Mouse (Mus musculus): Measurements from ENCODE around the gene Il1r2.

DNA sequence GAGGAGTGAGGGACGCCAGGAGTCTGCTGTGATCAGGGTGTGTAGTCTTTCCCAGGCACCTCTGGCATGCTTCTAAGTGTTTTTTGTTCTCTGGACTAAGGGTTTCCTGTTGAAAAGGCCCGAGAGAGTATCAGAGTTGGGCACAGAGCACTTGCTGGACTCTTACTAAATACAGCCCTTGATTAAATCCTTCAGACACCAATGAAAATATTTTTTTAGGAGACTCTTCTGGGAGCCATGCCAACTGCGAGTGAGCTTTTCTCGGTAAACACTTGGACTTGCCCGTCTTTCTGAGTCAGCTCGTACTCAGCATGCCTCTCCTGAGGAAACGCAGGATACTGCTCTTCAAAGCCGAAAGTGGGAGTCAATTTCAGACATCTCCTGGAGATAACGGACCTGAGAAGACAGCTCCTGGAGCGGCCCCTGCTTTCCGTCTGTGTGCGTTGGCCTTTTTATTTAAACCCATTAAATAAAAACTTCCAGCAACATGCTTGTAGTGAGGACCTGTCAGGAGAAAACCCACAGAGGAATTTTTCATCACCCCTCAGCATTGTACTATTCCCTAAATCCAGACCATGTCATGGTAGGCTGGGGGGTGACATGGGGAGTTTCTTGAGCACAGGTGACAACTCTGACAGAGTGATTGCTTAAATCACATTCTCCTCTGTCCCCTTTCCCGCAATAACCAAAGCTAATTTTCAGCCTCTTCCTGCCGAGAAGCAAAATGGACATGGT, 66.1 kb downstream of the Il1r2 start:
- TF ChIP-seq CTCF (IDR thresholded peaks at IDR 0.05; ENCODE audit: insufficient read depth, low read depth, low read length) (no peak), POLR2A (IDR thresholded peaks at IDR 0.05; ENCODE audit: insufficient read depth, low read depth, low read length) (no peak)
